Mouse (Mus musculus) forebrain, embryonic 12.5 days (tissue): ENCODE measurements around the gene Degs1. TPM values are rescaled to one million over a fixed set of nuclear protein-coding genes. Genes with fewer than 3 reads are reported as not detected.
"Not testable (repeated sequence)": the region's sequence is repeated elsewhere in the genome, so short reads cannot be mapped to it uniquely, and the experiment has no call there.

ENCODE experiments used
- ATAC-seq: fragments of 200-750 bp; cut with Nextera tagmentation; 2 replicates; pipeline ENCODE4 v1.8.0; 2017; ENCODE audit warnings: moderate TSS enrichment; ENCODE audit not compliant: low FRiP score
- H3K27ac ChIP-seq: fragments of 300-500 bp; sonication (generic); 2 replicates; pipeline ENCODE4 v1.5.1; 2016; ENCODE audit warnings: mild to moderate bottlenecking
- H3K27me3 ChIP-seq: fragments of 300-500 bp; sonication (generic); 2 replicates; pipeline ENCODE4 v1.6.1; 2016; ENCODE audit warnings: mild to moderate bottlenecking
- H3K36me3 ChIP-seq: fragments of 300-500 bp; sonication (generic); replicated peaks from 2 replicates; pipeline ENCODE4 v1.6.1; 2016; ENCODE audit warnings: mild to moderate bottlenecking
- H3K4me1 ChIP-seq: fragments of 300-500 bp; sonication (generic); 2 replicates; pipeline ENCODE4 v1.6.1; 2016
- H3K4me2 ChIP-seq: fragments of 300-500 bp; sonication (generic); 2 replicates; pipeline ENCODE4 v1.6.1; 2016; ENCODE audit warnings: mild to moderate bottlenecking, moderate library complexity
- H3K4me3 ChIP-seq: fragments of 300-500 bp; sonication (generic); replicated peaks from 2 replicates; pipeline ENCODE4 v1.5.1; 2016; ENCODE audit warnings: mild to moderate bottlenecking
- H3K9ac ChIP-seq: fragments of 300-500 bp; sonication (generic); 2 replicates; pipeline ENCODE4 v1.6.1; 2016; ENCODE audit warnings: mild to moderate bottlenecking
- H3K9me3 ChIP-seq: fragments of 300-500 bp; sonication (generic); 2 replicates; pipeline ENCODE4 v1.6.1; 2016
- WGBS: fragments of 180-500 bp; shearing (Covaris S2); methylation state at CpG from one replicate; pipeline ENCODE4 v1.1.7; 2016; 5-methylcytosine and 5-hydroxymethylcytosine counted together
- polyA plus RNA-seq: library from polyadenylated mRNA; unstranded; fragments of >200 nt; fragmentation: Nextera tagmentation; extraction: Ambion mirVana; gene quantifications from 2 replicates; pipeline ENCODE4 v1.2.1, GENCODE M21; 2016

The Degs1 gene
- polyA plus RNA-seq, 1 experiment from 2014 or later = 58.1 TPM

DNA sequence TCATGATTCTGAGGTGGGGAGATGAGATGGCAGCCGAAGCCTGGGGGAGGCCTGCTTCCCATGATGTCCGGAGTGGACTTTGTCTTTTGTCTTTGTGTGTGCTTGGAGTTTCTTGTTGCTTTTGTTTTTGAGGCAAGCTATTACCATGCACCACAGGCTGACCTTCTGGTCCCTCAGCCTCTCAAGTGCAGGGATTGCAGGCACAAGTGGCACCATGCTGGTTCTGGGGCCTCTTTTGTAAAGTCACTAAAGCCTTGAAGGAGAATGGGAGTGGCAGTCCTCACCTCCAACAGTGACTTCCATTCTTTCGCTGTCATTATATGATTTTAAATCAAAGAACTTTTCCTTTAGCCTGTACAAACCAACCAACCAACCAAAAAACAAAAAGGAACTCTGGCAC, 14.6 kb upstream of the Degs1 start:
- no peaks in the 10 kb centered on the region for H3K9me3 ChIP-seq
- no peak overlapping the region for H3K27ac ChIP-seq
- peaks cover 21% of the 10 kb centered on the region; the same call in 1 of the 2 replicates for H3K27me3 ChIP-seq
- ATAC-seq = no peak
- 34% methylated on average over 3 of the region's 3 CpGs for WGBS
- H3K9ac ChIP-seq = no peak overlapping the region
- H3K36me3 ChIP-seq = no peaks in the 10 kb centered on the region
- no peak overlapping the region for H3K4me2 ChIP-seq
- no peaks in the 10 kb centered on the region for H3K4me1 ChIP-seq
- no peak overlapping the region for H3K4me3 ChIP-seq

GRCm38 (mm10) chr1:182296816-182297215, 14.2 kb upstream of the Degs1 start:
- WGBS = 63% methylated on average over 6 of the region's 6 CpGs
- Histone ChIP-seq H3K27me3 (peaks cover 24% of the 10 kb centered on the region; the same call in 1 of the 2 replicates), H3K9me3 (no peaks in the 10 kb centered on the region), H3K27ac (no peak overlapping the region), H3K9ac (no peak overlapping the region), H3K4me2 (no peak overlapping the region), H3K36me3 (no peaks in the 10 kb centered on the region), H3K4me3 (no peak overlapping the region), H3K4me1 (no peaks in the 10 kb centered on the region)
- ATAC-seq = no peak

- H3K27ac ChIP-seq = no peak overlapping the region
- H3K4me1 ChIP-seq = no peaks in the 10 kb centered on the region
- no peak overlapping the region for H3K4me3 ChIP-seq
- no peak for ATAC-seq
- H3K27me3 ChIP-seq = peaks cover 22% of the 10 kb centered on the region; the same call in 1 of the 2 replicates
- no peak overlapping the region for H3K4me2 ChIP-seq
- no peaks in the 10 kb centered on the region for H3K36me3 ChIP-seq
- 91% methylated on average over 6 of the region's 6 CpGs for WGBS
- H3K9ac ChIP-seq = no peak overlapping the region
- no peaks in the 10 kb centered on the region for H3K9me3 ChIP-seq
Measured at GRCm38 (mm10) chr1:182296141-182296540, 13.5 kb upstream of the Degs1 start.

DNA sequence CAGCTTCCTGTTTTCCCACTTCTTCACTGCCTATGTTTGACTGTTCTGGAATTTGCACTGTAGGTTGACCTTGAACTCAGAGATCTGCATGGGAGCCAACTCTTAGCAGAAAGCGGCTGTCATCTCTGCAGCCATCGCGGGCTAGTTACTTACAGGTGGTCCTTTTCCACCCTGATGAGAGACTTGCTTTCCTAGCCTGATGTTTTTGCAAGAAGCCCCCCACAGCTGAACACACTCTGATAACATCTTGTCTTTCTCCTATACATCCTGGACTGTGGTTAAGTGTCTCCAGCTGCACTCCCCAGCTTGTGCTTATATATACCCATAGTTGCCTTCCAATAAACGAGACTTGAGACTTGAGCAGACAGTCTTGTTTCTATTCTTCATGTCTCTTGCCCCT, 9.7 kb upstream of the Degs1 start:
- H3K4me2 ChIP-seq = no peak overlapping the region
- ATAC-seq = no peak
- H3K9ac ChIP-seq = no peak overlapping the region
- no peaks in the 10 kb centered on the region for H3K9me3 ChIP-seq
- no peak overlapping the region for H3K4me3 ChIP-seq
- no peaks in the 10 kb centered on the region for H3K36me3 ChIP-seq
- H3K27me3 ChIP-seq = peaks cover 24% of the 10 kb centered on the region
- peaks cover 7% of the 10 kb centered on the region; the same call in 1 of the 2 replicates for H3K4me1 ChIP-seq
- WGBS = 82% methylated on average over 4 of the region's 4 CpGs
- no peak overlapping the region for H3K27ac ChIP-seq

GRCm38 (mm10) chr1:182290741-182291140, 8.1 kb upstream of the Degs1 start:
- ATAC-seq, H3K27ac ChIP-seq, H3K4me2 ChIP-seq, H3K36me3 ChIP-seq, H3K4me1 ChIP-seq, H3K9me3 ChIP-seq, H3K9ac ChIP-seq, H3K4me3 ChIP-seq: not testable (repeated sequence)
- WGBS = 90% methylated on average over 3 of the region's 3 CpGs
- peaks cover 25% of the 10 kb centered on the region for H3K27me3 ChIP-seq

- peaks cover 7% of the 10 kb centered on the region; the same call in 1 of the 2 replicates for H3K4me1 ChIP-seq
- H3K36me3 ChIP-seq = no peaks in the 10 kb centered on the region
- H3K9ac ChIP-seq = no peak overlapping the region
- H3K27ac ChIP-seq = no peak overlapping the region
- H3K27me3 ChIP-seq = peaks cover 25% of the 10 kb centered on the region
- no peak for ATAC-seq
- WGBS = 77% methylated on average over 2 of the region's 2 CpGs
- H3K9me3 ChIP-seq = no peaks in the 10 kb centered on the region
- no peak overlapping the region for H3K4me3 ChIP-seq
- no peak overlapping the region for H3K4me2 ChIP-seq
Measured at GRCm38 (mm10) chr1:182289781-182290180, 7.2 kb upstream of the Degs1 start.

DNA sequence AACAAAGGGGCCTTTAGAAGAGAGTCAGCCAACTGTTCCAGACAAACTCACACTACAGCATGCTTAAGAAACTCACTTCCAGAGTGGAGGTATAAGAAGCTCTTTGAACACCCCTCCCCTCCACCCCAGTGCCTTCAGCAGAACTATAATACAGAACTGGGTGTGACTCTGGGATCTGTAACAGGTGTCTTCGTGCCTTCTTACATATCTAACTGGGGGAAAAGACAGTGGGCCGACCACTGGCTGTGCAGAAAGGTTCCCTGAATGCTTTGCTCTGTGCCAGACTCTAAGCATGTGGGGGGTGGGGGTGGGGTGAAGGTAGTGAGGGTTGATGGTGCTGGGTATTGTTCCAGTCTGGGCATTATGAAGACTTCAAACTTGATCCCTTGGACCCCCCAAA, 6.0 kb upstream of the Degs1 start:
- Histone ChIP-seq H3K27ac (no peak overlapping the region), H3K4me1 (peaks cover 7% of the 10 kb centered on the region; the same call in 1 of the 2 replicates), H3K9ac (no peak overlapping the region), H3K27me3 (peaks cover 24% of the 10 kb centered on the region), H3K4me3 (no peak overlapping the region), H3K4me2 (no peak overlapping the region), H3K9me3 (no peaks in the 10 kb centered on the region), H3K36me3 (no peaks in the 10 kb centered on the region)
- no peak for ATAC-seq
- WGBS = 54% methylated on average over 2 of the region's 2 CpGs

DNA sequence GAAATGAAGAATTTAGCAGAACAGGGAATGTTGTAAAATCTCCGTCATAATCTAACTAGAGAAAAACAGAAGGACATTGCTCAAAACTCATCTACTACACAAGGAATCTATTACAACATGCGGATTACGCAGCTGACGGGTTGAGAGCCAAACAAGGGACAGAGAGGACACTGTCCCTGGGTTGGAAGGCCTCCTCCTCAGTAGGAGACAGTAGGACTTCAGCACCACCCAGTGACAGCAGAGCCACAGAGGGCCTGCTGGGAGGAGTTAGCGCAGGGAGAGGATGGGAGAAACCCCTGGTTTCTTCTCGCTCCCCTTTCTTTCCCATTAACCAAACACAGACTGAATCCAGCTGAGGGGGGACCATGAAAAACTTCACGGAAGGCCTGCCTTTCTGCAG, 5.2 kb upstream of the Degs1 start:
- ATAC-seq = no peak
- 74% methylated on average over 7 of the region's 7 CpGs for WGBS
- no peak overlapping the region for H3K4me2 ChIP-seq

DNA sequence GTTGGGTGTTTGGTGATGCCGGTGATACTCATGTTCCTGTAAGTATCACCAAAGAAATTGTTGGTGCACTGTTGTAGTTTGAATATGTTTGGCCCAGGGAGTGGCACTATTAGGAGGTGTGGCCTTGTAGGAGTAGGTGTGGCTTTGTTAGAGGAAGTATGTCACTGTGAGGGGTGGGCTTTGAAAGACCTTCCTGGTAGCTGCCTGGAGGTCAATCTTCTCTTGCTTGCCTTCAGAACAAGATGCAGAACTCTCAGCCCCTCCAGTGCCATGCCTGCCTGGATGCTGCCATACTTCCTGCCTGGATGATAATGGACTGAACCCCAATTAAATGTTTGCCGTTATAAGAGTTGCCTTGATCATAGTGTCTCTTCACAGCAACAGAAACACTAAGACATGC, 2.2 kb upstream of the Degs1 start:
- Histone ChIP-seq H3K27ac (no peak overlapping the region), H3K4me1 (peaks cover 30% of the 10 kb centered on the region), H3K4me2 (no peak overlapping the region), H3K4me3 (no peak overlapping the region), H3K27me3 (peaks cover 22% of the 10 kb centered on the region), H3K9me3 (no peaks in the 10 kb centered on the region), H3K36me3 (no peaks in the 10 kb centered on the region), H3K9ac (no peak overlapping the region)
- ATAC-seq = no peak
- WGBS = 89% methylated on average over 2 of the region's 2 CpGs

More for the DNA sequence above, 5.2 kb upstream of the Degs1 start:
- Histone ChIP-seq H3K9ac (no peak overlapping the region), H3K36me3 (no peaks in the 10 kb centered on the region), H3K27ac (no peak overlapping the region), H3K4me1 (peaks cover 11% of the 10 kb centered on the region), H3K27me3 (peaks cover 27% of the 10 kb centered on the region), H3K4me3 (no peak overlapping the region), H3K9me3 (no peaks in the 10 kb centered on the region)

- no peak overlapping the region for H3K9ac ChIP-seq
- H3K4me2 ChIP-seq = peak overlapping the region; percentile 78
- peaks cover 9% of the 10 kb centered on the region for H3K36me3 ChIP-seq
- no peak overlapping the region for H3K27ac ChIP-seq
- WGBS = 34% methylated on average over 7 of the region's 7 CpGs
- peaks cover 23% of the 10 kb centered on the region for H3K4me1 ChIP-seq
- no peaks in the 10 kb centered on the region for H3K9me3 ChIP-seq
- no peak for ATAC-seq
- H3K4me3 ChIP-seq = no peak overlapping the region
- H3K27me3 ChIP-seq = peaks cover 17% of the 10 kb centered on the region
Measured at GRCm38 (mm10) chr1:182283231-182283630, 627 bp upstream of the Degs1 start.

DNA sequence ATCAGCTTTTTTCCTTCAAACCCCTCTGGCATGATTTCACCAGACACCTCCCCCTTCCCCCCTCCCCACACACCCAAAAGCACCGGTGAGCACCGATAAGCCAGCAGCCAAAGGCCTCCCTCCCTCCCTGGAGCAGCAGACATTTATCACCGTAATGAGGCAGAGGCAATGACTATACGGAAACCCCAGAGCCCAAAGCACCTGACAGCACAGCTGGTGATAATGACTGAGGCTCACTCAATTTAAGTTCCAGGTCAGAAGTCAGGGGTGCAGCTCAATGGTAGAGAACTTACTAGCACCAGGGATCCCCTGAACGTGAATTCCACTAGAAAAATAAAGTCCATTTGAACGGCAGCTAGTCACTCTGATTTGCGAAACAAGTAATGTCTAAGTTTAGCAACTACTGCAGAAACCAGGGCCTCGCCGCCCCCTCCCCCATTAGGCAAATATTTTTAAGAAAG, 1.3 kb downstream of the Degs1 start:
- ATAC-seq = no peak
- Histone ChIP-seq H3K9ac (peak overlapping the region; percentile 29; the same call in 1 of the 2 replicates), H3K27ac (no peak overlapping the region), H3K36me3 (peaks cover 28% of the 10 kb centered on the region), H3K4me3 (peak overlapping the region; percentile 68), H3K9me3 (no peaks in the 10 kb centered on the region), H3K4me2 (peak overlapping the region; percentile 78), H3K27me3 (peaks cover 10% of the 10 kb centered on the region), H3K4me1 (peaks cover 23% of the 10 kb centered on the region)
- WGBS = 22% methylated on average over 9 of the region's 9 CpGs

DNA sequence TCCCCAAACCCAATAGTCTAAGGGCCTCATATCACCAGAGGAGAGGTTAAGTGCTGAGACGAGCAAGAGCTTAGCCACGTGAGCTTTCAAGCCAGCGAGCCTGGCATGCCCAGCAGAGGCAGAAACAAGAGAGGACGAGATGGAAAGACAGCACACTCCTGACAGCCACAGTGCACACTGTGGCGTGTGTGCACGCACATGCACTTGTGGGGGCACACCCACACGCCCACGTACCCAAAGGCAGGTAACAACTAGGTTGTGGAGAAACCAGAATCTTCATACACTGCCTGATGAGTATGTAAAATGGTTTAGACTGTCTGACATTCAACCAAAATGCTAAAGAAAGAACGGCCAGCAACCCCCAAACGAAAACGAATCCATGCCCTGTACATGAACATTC, 2.0 kb downstream of the Degs1 start:
- peaks cover 33% of the 10 kb centered on the region for H3K36me3 ChIP-seq
- no peak for ATAC-seq
- H3K4me1 ChIP-seq = peaks cover 23% of the 10 kb centered on the region
- no peaks in the 10 kb centered on the region for H3K9me3 ChIP-seq
- peak overlapping the region; percentile 78 for H3K4me2 ChIP-seq
- 0 out of 2 replicates have a peak overlapping the region, but pooled peaks have one; percentile 6 for H3K27ac ChIP-seq
- peaks cover 10% of the 10 kb centered on the region for H3K27me3 ChIP-seq
- 0 out of 2 replicates have a peak overlapping the region, but pooled peaks have one; percentile 29 for H3K9ac ChIP-seq
- H3K4me3 ChIP-seq = peak overlapping the region; percentile 68
- 65% methylated on average over 11 of the region's 11 CpGs for WGBS

GRCm38 (mm10) chr1:182280046-182280445, 2.6 kb downstream of the Degs1 start:
- H3K4me3 ChIP-seq = no peak overlapping the region
- H3K36me3 ChIP-seq = peaks cover 39% of the 10 kb centered on the region
- no peaks in the 10 kb centered on the region for H3K9me3 ChIP-seq
- no peak overlapping the region for H3K27ac ChIP-seq
- no peak for ATAC-seq
- peaks cover 10% of the 10 kb centered on the region for H3K27me3 ChIP-seq
- no peak overlapping the region for H3K9ac ChIP-seq
- peaks cover 23% of the 10 kb centered on the region for H3K4me1 ChIP-seq
- 85% methylated on average over 6 of the region's 6 CpGs for WGBS
- H3K4me2 ChIP-seq = 0 out of 2 replicates have a peak overlapping the region, but pooled peaks have one; percentile 78
